Mouse (Mus musculus) brain, embryonic 14.5 days (tissue): ENCODE measurements at regions not wholly inside any gene's neighbourhood (a gene's known extent, or its start where the extent isn't known, plus 50 kb on each side); places are given as distances from the start of the nearest gene placed in this dataset.

Source experiments
- CTCF ChIP-seq: fragments of 200-500 bp; IDR thresholded peaks from 2 replicates; pipeline ENCODE4 v1.5.1; 2012; ENCODE audit warnings: inconsistent platforms, mild to moderate bottlenecking, moderate library complexity, borderline replicate concordance; ENCODE audit not compliant: insufficient read depth, insufficient read length; ENCODE audit errors: extremely low read depth
- POLR2A ChIP-seq: fragments of 200-500 bp; IDR thresholded peaks from 2 replicates; pipeline ENCODE4 v1.6.1; 2012; ENCODE audit warnings: mild to moderate bottlenecking, inconsistent platforms, borderline replicate concordance; ENCODE audit not compliant: poor library complexity, insufficient read depth, insufficient read length, severe bottlenecking; ENCODE audit errors: extremely low read depth

DNA sequence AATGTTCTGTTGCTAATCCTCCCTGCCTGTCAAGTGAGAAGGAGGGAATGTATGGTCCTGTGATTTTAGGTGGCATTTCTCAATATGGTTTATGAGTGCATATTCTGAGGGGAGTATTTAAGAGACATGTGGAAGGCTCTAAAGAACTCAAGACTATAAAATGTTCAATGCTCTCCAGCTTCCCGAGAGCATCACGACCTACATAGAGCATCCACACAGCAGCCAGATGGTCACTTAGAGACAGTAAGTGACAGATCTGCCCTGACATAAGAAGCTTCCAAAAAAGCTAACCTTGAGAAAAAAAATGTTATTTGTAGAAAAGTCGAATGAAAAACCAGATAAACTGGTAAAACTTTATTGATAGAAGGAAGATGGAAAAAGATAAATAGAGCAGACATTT, 444.9 kb upstream of the Tnp1 start:
- TF ChIP-seq CTCF = no peak
- no peak for TF ChIP-seq POLR2A
